Mouse (Mus musculus): Measurements from ENCODE around the gene Pcsk5.

- TF ChIP-seq CTCF (IDR thresholded peaks at IDR 0.05; ENCODE audit: extremely low read depth, insufficient read depth, low read length) (no peak), POLR2A (IDR thresholded peaks at IDR 0.05; ENCODE audit: extremely low read depth, insufficient read depth, low read length) (no peak)
Measured at GRCm38 (mm10) chr19:17574564-17574963, 262.9 kb downstream of the Pcsk5 start.

All from cortical plate, adult 2 months (tissue).